Mouse (Mus musculus): ENCODE measurements around the gene Esrrg. TPM values are rescaled to one million over a fixed set of nuclear protein-coding genes. Genes with fewer than 3 reads are reported as not detected.

Gene Esrrg
- total and polyA plus RNA-seq, 3 experiments, result 0.05 TPM; not detected in 2

- Histone ChIP-seq H3K4me1 (ENCODE audit: insufficient read depth, low read depth, low read length) (no peaks in the 10 kb centered on the region), H3K9me3 (replicated peaks) (peaks cover 39% of the 10 kb centered on the region), H3K36me3 (replicated peaks) (no peaks in the 10 kb centered on the region), H3K27me3 (ENCODE audit: insufficient read depth, low read length) (no peaks in the 10 kb centered on the region), H3K4me3 (ENCODE audit: low read depth, low read length) (no peak overlapping the region)
- no peak for ATAC-seq (ENCODE audit: extremely low read depth, insufficient number of reproducible peaks, low FRiP score, poor library complexity, severe bottlenecking)
- TF ChIP-seq GATA2 (IDR thresholded peaks at IDR 0.05; ENCODE audit: borderline replicate concordance, low read depth, low read length) (no peak), GATA1 (IDR thresholded peaks at IDR 0.05; ENCODE audit: borderline replicate concordance, low read length) (no peak), CTCF (IDR thresholded peaks at IDR 0.05; ENCODE audit: low read depth, low read length) (no peak), POLR2AphosphoS5 (IDR thresholded peaks at IDR 0.05; ENCODE audit: insufficient replicate concordance, low read depth, low read length) (no peak), TAL1 (conservative IDR thresholded peaks at IDR 0.05; ENCODE audit: low read depth, low read length) (no peak)
- DNase-seq (ENCODE audit: low spot score), result no peak
Measured at GRCm38 (mm10) chr1:188101832-188102231, 493.2 kb downstream of the Esrrg start.

GRCm38 (mm10) chr1:188103179-188103578 is 494.6 kb downstream of the Esrrg start:
- Histone ChIP-seq H3K4me1 (ENCODE audit: insufficient read depth, low read depth, low read length) (no peaks in the 10 kb centered on the region), H3K9me3 (replicated peaks) (peaks cover 39% of the 10 kb centered on the region), H3K27me3 (ENCODE audit: insufficient read depth, low read length) (no peaks in the 10 kb centered on the region), H3K36me3 (replicated peaks) (no peaks in the 10 kb centered on the region), H3K4me3 (ENCODE audit: low read depth, low read length) (no peak overlapping the region)
- DNase-seq (ENCODE audit: low spot score) (no peak), ATAC-seq (ENCODE audit: extremely low read depth, insufficient number of reproducible peaks, low FRiP score, poor library complexity, severe bottlenecking) (no peak)
- TF ChIP-seq TAL1 (conservative IDR thresholded peaks at IDR 0.05; ENCODE audit: low read depth, low read length), result no peak
- no peak for TF ChIP-seq POLR2AphosphoS5 (IDR thresholded peaks at IDR 0.05; ENCODE audit: insufficient replicate concordance, low read depth, low read length)
- no peak for TF ChIP-seq GATA1 (IDR thresholded peaks at IDR 0.05; ENCODE audit: borderline replicate concordance, low read length)

GRCm38 (mm10) chr1:188105516-188105915 is 496.9 kb downstream of the Esrrg start:
- no peak for TF ChIP-seq POLR2AphosphoS5 (IDR thresholded peaks at IDR 0.05; ENCODE audit: insufficient replicate concordance, low read depth, low read length)
- no peak for TF ChIP-seq GATA1 (IDR thresholded peaks at IDR 0.05; ENCODE audit: borderline replicate concordance, low read length)
- Histone ChIP-seq H3K36me3 (replicated peaks) (no peaks in the 10 kb centered on the region), H3K27me3 (ENCODE audit: insufficient read depth, low read length) (no peaks in the 10 kb centered on the region), H3K4me3 (ENCODE audit: low read depth, low read length) (no peak overlapping the region), H3K4me1 (ENCODE audit: insufficient read depth, low read depth, low read length) (no peaks in the 10 kb centered on the region), H3K9me3 (replicated peaks) (peaks cover 41% of the 10 kb centered on the region)
- ATAC-seq (ENCODE audit: extremely low read depth, insufficient number of reproducible peaks, low FRiP score, poor library complexity, severe bottlenecking) (no peak), DNase-seq (ENCODE audit: low spot score) (no peak)

GRCm38 (mm10) chr1:188107946-188108345 is 499.4 kb downstream of the Esrrg start:
- no peak overlapping the region for H3K4me3 ChIP-seq (ENCODE audit: low read depth, low read length)

GRCm38 (mm10) chr1:188111552-188111951 is 503.0 kb downstream of the Esrrg start:
- Histone ChIP-seq H3K9me3 (replicated peaks) (peaks cover 34% of the 10 kb centered on the region), H3K27me3 (ENCODE audit: insufficient read depth, low read length) (no peaks in the 10 kb centered on the region), H3K4me3 (ENCODE audit: low read depth, low read length) (no peak overlapping the region), H3K4me1 (ENCODE audit: insufficient read depth, low read depth, low read length) (no peaks in the 10 kb centered on the region), H3K36me3 (replicated peaks) (no peaks in the 10 kb centered on the region)
- TF ChIP-seq CTCF (IDR thresholded peaks at IDR 0.05; ENCODE audit: low read depth, low read length) (no peak), GATA2 (IDR thresholded peaks at IDR 0.05; ENCODE audit: borderline replicate concordance, low read depth, low read length) (no peak)
- DNase-seq (ENCODE audit: low spot score) (no peak), ATAC-seq (ENCODE audit: extremely low read depth, insufficient number of reproducible peaks, low FRiP score, poor library complexity, severe bottlenecking) (no peak)

More at GRCm38 (mm10) chr1:188107946-188108345, 499.4 kb downstream of the Esrrg start:
- Histone ChIP-seq H3K36me3 (replicated peaks) (no peaks in the 10 kb centered on the region), H3K27me3 (ENCODE audit: insufficient read depth, low read length) (no peaks in the 10 kb centered on the region), H3K9me3 (replicated peaks) (peaks cover 42% of the 10 kb centered on the region), H3K4me1 (ENCODE audit: insufficient read depth, low read depth, low read length) (no peaks in the 10 kb centered on the region)
- DNase-seq (ENCODE audit: low spot score) (no peak), ATAC-seq (ENCODE audit: extremely low read depth, insufficient number of reproducible peaks, low FRiP score, poor library complexity, severe bottlenecking) (no peak)
- TF ChIP-seq CTCF (IDR thresholded peaks at IDR 0.05; ENCODE audit: low read depth, low read length), result no peak
- TF ChIP-seq GATA2 (IDR thresholded peaks at IDR 0.05; ENCODE audit: borderline replicate concordance, low read depth, low read length), result no peak
- TF ChIP-seq TAL1 (conservative IDR thresholded peaks at IDR 0.05; ENCODE audit: low read depth, low read length), result no peak
- TF ChIP-seq POLR2AphosphoS5 (IDR thresholded peaks at IDR 0.05; ENCODE audit: insufficient replicate concordance, low read depth, low read length), result no peak
- no peak for TF ChIP-seq GATA1 (IDR thresholded peaks at IDR 0.05; ENCODE audit: borderline replicate concordance, low read length)

- no peaks in the 10 kb centered on the region for H3K27me3 ChIP-seq (ENCODE audit: insufficient read depth, low read length)
- no peaks in the 10 kb centered on the region for H3K36me3 ChIP-seq (replicated peaks)
- H3K4me1 ChIP-seq (ENCODE audit: insufficient read depth, low read depth, low read length), result no peaks in the 10 kb centered on the region
- H3K4me3 ChIP-seq (ENCODE audit: low read depth, low read length), result no peak overlapping the region
- no peak for DNase-seq (ENCODE audit: low spot score)
- H3K9me3 ChIP-seq (replicated peaks), result peaks cover 42% of the 10 kb centered on the region
- no peak for TF ChIP-seq POLR2AphosphoS5 (IDR thresholded peaks at IDR 0.05; ENCODE audit: insufficient replicate concordance, low read depth, low read length)
- no peak for TF ChIP-seq CTCF (IDR thresholded peaks at IDR 0.05; ENCODE audit: low read depth, low read length)
- TF ChIP-seq GATA1 (IDR thresholded peaks at IDR 0.05; ENCODE audit: borderline replicate concordance, low read length), result no peak
- TF ChIP-seq GATA2 (IDR thresholded peaks at IDR 0.05; ENCODE audit: borderline replicate concordance, low read depth, low read length), result no peak
- TF ChIP-seq TAL1 (conservative IDR thresholded peaks at IDR 0.05; ENCODE audit: low read depth, low read length), result no peak
- no peak for ATAC-seq (ENCODE audit: extremely low read depth, insufficient number of reproducible peaks, low FRiP score, poor library complexity, severe bottlenecking)
Measured at GRCm38 (mm10) chr1:188113240-188113639, 504.6 kb downstream of the Esrrg start.

- Histone ChIP-seq H3K4me3 (ENCODE audit: low read depth, low read length) (no peak overlapping the region), H3K9me3 (replicated peaks) (peaks cover 47% of the 10 kb centered on the region), H3K36me3 (replicated peaks) (no peaks in the 10 kb centered on the region), H3K4me1 (ENCODE audit: insufficient read depth, low read depth, low read length) (no peaks in the 10 kb centered on the region), H3K27me3 (ENCODE audit: insufficient read depth, low read length) (no peaks in the 10 kb centered on the region)
- ATAC-seq (ENCODE audit: extremely low read depth, insufficient number of reproducible peaks, low FRiP score, poor library complexity, severe bottlenecking) (no peak), DNase-seq (ENCODE audit: low spot score) (no peak)
- TF ChIP-seq CTCF (IDR thresholded peaks at IDR 0.05; ENCODE audit: low read depth, low read length), result no peak
- TF ChIP-seq GATA1 (IDR thresholded peaks at IDR 0.05; ENCODE audit: borderline replicate concordance, low read length), result no peak
Measured at GRCm38 (mm10) chr1:188118125-188118524, 509.5 kb downstream of the Esrrg start.
